In genomic region chr8:91496000-91496399, GRCm38 (mm10) we compare ENCODE assay signal across 24 mouse cellular contexts.
DNase-seq lines count a peak whose midpoint lies in the region; ATAC-seq and TF ChIP-seq lines count a peak whose summit lies in the region.
"Had no signal": no experiment of that assay in that cellular context is flagged by ENCODE, and none has a peak within 500 bp of the region (broad histone marks: within the 10 kb centered on the region; RNA-seq: fewer than 3 reads in every experiment).

No protein-coding gene starts in this region.

- 0 out of 2 replicates have a peak overlapping the region, but pooled peaks have one; percentile 1 for H3K27ac ChIP-seq in hindbrain, embryonic 10.5 days
- no peak overlapping the region for H3K27ac ChIP-seq in hindbrain, embryonic 11.5 days (ENCODE audit: low read depth, low read length)
- H3K27ac ChIP-seq in midbrain, embryonic 14.5 days (replicated peaks; ENCODE audit: low read depth, low read length) = peak overlapping the region; percentile 63
- no peak overlapping the region for H3K27ac ChIP-seq in midbrain, embryonic 11.5 days (ENCODE audit: low read depth, low read length)
- no peak overlapping the region for H3K27ac ChIP-seq in intestine, postnatal 0 days (ENCODE audit: low read depth, low read length)
- H3K27ac ChIP-seq: embryonic facial prominence, embryonic 10.5 days; forebrain, embryonic 10.5 days; heart, embryonic 10.5 days; hindbrain, embryonic 14.5 days had no signal

- H3K9me3 ChIP-seq in hindbrain, embryonic 10.5 days = no peaks in the 10 kb centered on the region
- H3K9me3 ChIP-seq in hindbrain, embryonic 11.5 days (ENCODE audit: control insufficient read depth, low read length) = no peaks in the 10 kb centered on the region
- no peaks in the 10 kb centered on the region for H3K9me3 ChIP-seq in midbrain, embryonic 14.5 days (ENCODE audit: control insufficient read depth, low read length)
- H3K9me3 ChIP-seq in midbrain, embryonic 11.5 days (ENCODE audit: control insufficient read depth, low read length) = no peaks in the 10 kb centered on the region
- H3K9me3 ChIP-seq in intestine, postnatal 0 days (ENCODE audit: control insufficient read depth) = no peaks in the 10 kb centered on the region
- H3K9me3 ChIP-seq: embryonic facial prominence, embryonic 10.5 days; forebrain, embryonic 10.5 days; heart, embryonic 10.5 days had no signal

- no peak overlapping the region for H3K4me2 ChIP-seq in hindbrain, embryonic 11.5 days (replicated peaks; ENCODE audit: low read depth, low read length)
- no peak overlapping the region for H3K4me2 ChIP-seq in midbrain, embryonic 14.5 days (ENCODE audit: low read length)
- no peak overlapping the region for H3K4me2 ChIP-seq in midbrain, embryonic 11.5 days
- no peak overlapping the region for H3K4me2 ChIP-seq in intestine, postnatal 0 days (replicated peaks; ENCODE audit: low read depth)
- H3K4me2 ChIP-seq: hindbrain, embryonic 14.5 days had no signal

- peaks cover 74% of the 10 kb centered on the region for H3K27me3 ChIP-seq in hindbrain, embryonic 10.5 days (ENCODE audit: insufficient read depth, poor library complexity, severe bottlenecking)
- peaks cover 3% of the 10 kb centered on the region; the same call in 1 of the 2 replicates for H3K27me3 ChIP-seq in hindbrain, embryonic 11.5 days (ENCODE audit: control insufficient read depth, insufficient read depth, low read length)
- 0 out of 2 replicates have a peak, but pooled peaks cover 7% of the 10 kb centered on the region for H3K27me3 ChIP-seq in midbrain, embryonic 14.5 days (ENCODE audit: control insufficient read depth, insufficient read depth, low read length)
- peaks cover 2% of the 10 kb centered on the region; the same call in 1 of the 2 replicates for H3K27me3 ChIP-seq in midbrain, embryonic 11.5 days (ENCODE audit: control insufficient read depth, insufficient read depth, low read length)
- no peaks in the 10 kb centered on the region for H3K27me3 ChIP-seq in intestine, postnatal 0 days (replicated peaks; ENCODE audit: control insufficient read depth, insufficient read depth, low read length)

- DNase-seq in hindbrain, embryonic 10.5 days (ENCODE audit: low spot score) = no peak
- no peak for DNase-seq in hindbrain, embryonic 11.5 days (ENCODE audit: low spot score)
- no peak for DNase-seq in midbrain, embryonic 14.5 days
- no peak for DNase-seq in midbrain, embryonic 11.5 days (ENCODE audit: low spot score, missing footprints)
- peak; percentile 34 for DNase-seq in WW6 (ENCODE audit: low read depth, low spot score)
- no peak for DNase-seq in testis, postnatal 14 days (ENCODE audit: low spot score)
- DNase-seq in kidney, postnatal 14 days = no peak
- DNase-seq: adrenal gland, adult 2 months; adrenal gland, postnatal 25 days; B cell, adult 2 months; cerebellum, adult 2 months; cerebellum, postnatal 10 days; gastrocnemius, postnatal 36 days; heart, adult 11 months; heart, postnatal 10 days; heart, postnatal 4 days had no signal

- no peak overlapping the region for H3K4me3 ChIP-seq in hindbrain, embryonic 10.5 days
- no peak overlapping the region for H3K4me3 ChIP-seq in hindbrain, embryonic 11.5 days (ENCODE audit: low read depth, low read length)
- H3K4me3 ChIP-seq in midbrain, embryonic 14.5 days (replicated peaks; ENCODE audit: low read depth, low read length) = no peak overlapping the region
- no peak overlapping the region for H3K4me3 ChIP-seq in midbrain, embryonic 11.5 days (ENCODE audit: low read depth, low read length)
- no peak overlapping the region for H3K4me3 ChIP-seq in intestine, postnatal 0 days (ENCODE audit: low read depth, low read length)
- H3K4me3 ChIP-seq: embryonic facial prominence, embryonic 10.5 days; erythroblast, embryonic 14.5 days; forebrain, embryonic 10.5 days; heart, embryonic 10.5 days had no signal

- no peaks in the 10 kb centered on the region for H3K36me3 ChIP-seq in hindbrain, embryonic 10.5 days
- no peaks in the 10 kb centered on the region for H3K36me3 ChIP-seq in hindbrain, embryonic 11.5 days (ENCODE audit: control insufficient read depth, insufficient read depth, low read length)
- H3K36me3 ChIP-seq in midbrain, embryonic 14.5 days (ENCODE audit: control insufficient read depth, insufficient read depth, low read length) = no peaks in the 10 kb centered on the region
- H3K36me3 ChIP-seq in midbrain, embryonic 11.5 days (ENCODE audit: control insufficient read depth, insufficient read depth, low read length) = no peaks in the 10 kb centered on the region
- H3K36me3 ChIP-seq in intestine, postnatal 0 days (ENCODE audit: control insufficient read depth, insufficient read depth) = no peaks in the 10 kb centered on the region
- H3K36me3 ChIP-seq: embryonic facial prominence, embryonic 10.5 days; forebrain, embryonic 10.5 days; heart, embryonic 10.5 days had no signal

- no peak for ATAC-seq in hindbrain, embryonic 11.5 days (ENCODE audit: low FRiP score)
- no peak for ATAC-seq in midbrain, embryonic 14.5 days (ENCODE audit: low FRiP score, low TSS enrichment)
- no peak for ATAC-seq in midbrain, embryonic 11.5 days (ENCODE audit: low FRiP score)
- ATAC-seq in intestine, postnatal 0 days = peak; percentile 56; the same call in 1 of the 2 replicates
- ATAC-seq: CD4-positive, CD25-positive, alpha-beta regulatory T cell, adult 4 months; forebrain, embryonic 14.5 days had no signal

- H3K4me1 ChIP-seq in hindbrain, embryonic 10.5 days (replicated peaks) = peaks cover 26% of the 10 kb centered on the region
- no peaks in the 10 kb centered on the region for H3K4me1 ChIP-seq in hindbrain, embryonic 11.5 days (replicated peaks; ENCODE audit: control insufficient read depth, insufficient read depth, low read length)
- H3K4me1 ChIP-seq in midbrain, embryonic 14.5 days (ENCODE audit: control insufficient read depth, insufficient read depth, low read length) = peaks cover 19% of the 10 kb centered on the region
- peaks cover 15% of the 10 kb centered on the region for H3K4me1 ChIP-seq in midbrain, embryonic 11.5 days (ENCODE audit: control insufficient read depth, insufficient read depth, low read length)
- no peaks in the 10 kb centered on the region for H3K4me1 ChIP-seq in intestine, postnatal 0 days (replicated peaks; ENCODE audit: control insufficient read depth, insufficient read depth, low read length)

- no peak overlapping the region for H3K9ac ChIP-seq in hindbrain, embryonic 11.5 days (ENCODE audit: low read depth, low read length)
- H3K9ac ChIP-seq in midbrain, embryonic 14.5 days (replicated peaks; ENCODE audit: low read length) = no peak overlapping the region
- H3K9ac ChIP-seq in midbrain, embryonic 11.5 days (ENCODE audit: low read length) = no peak overlapping the region
- no peak overlapping the region for H3K9ac ChIP-seq in intestine, postnatal 0 days (ENCODE audit: low read depth, low read length)
- H3K9ac ChIP-seq: hindbrain, embryonic 14.5 days had no signal

- TF ChIP-seq CTCF in intestine, postnatal 0 days (IDR thresholded peaks at IDR 0.05; ENCODE audit: low read depth) = no peak

Comparison
In these comparisons a context has a peak if more than half of its experiments do, and no peak if none do; other contexts are left out.
1. H3K27ac ChIP-seq: peak in hindbrain, embryonic 10.5 days (single experiment) and midbrain, embryonic 14.5 days (single experiment); none in hindbrain, embryonic 11.5 days (single experiment), midbrain, embryonic 11.5 days (single experiment) and intestine, postnatal 0 days (single experiment).